Mouse (Mus musculus) myocyte (in vitro differentiated cells): Measurements from ENCODE around the gene Auh. TPM values are rescaled to one million over a fixed set of nuclear protein-coding genes. Genes with fewer than 3 reads are reported as not detected.

Experiments used
- H3K27me3 ChIP-seq: one replicate; pipeline ENCODE4 v1.6.1; 2011; ENCODE audit not compliant: control insufficient read depth, insufficient read depth, insufficient read length
- H3K36me3 ChIP-seq: one replicate; pipeline ENCODE4 v1.6.1; 2011; ENCODE audit not compliant: control insufficient read depth, insufficient read depth
- H3K4me2 ChIP-seq: one replicate; pipeline ENCODE4 v1.6.1; 2011; ENCODE audit warnings: low read depth, control low read depth
- H3K4me3 ChIP-seq: one replicate; pipeline ENCODE4 v1.5.1; 2011; ENCODE audit warnings: mild to moderate bottlenecking, control low read depth, moderate library complexity
- H3K79me2 ChIP-seq: one replicate; pipeline ENCODE4 v1.6.1; 2011; ENCODE audit not compliant: control insufficient read depth, insufficient read depth
- H3ac ChIP-seq: one replicate; pipeline ENCODE4 v1.6.1; 2011; ENCODE audit not compliant: control insufficient read depth, insufficient read length
- CEBPB ChIP-seq: IDR thresholded peaks from 2 replicates; pipeline ENCODE4 v1.6.1; 2011; ENCODE audit warnings: mild to moderate bottlenecking, moderate library complexity; ENCODE audit not compliant: poor library complexity, insufficient read depth, severe bottlenecking
- E2F4 ChIP-seq: IDR thresholded peaks from one replicate; pipeline ENCODE4 v1.6.1; 2011; ENCODE audit warnings: mild to moderate bottlenecking, control low read depth, moderate library complexity; ENCODE audit not compliant: insufficient read depth
- MAX ChIP-seq: IDR thresholded peaks from one replicate; pipeline ENCODE4 v1.6.1; 2011; ENCODE audit warnings: low read depth, mild to moderate bottlenecking, control low read depth
- MYOD1 ChIP-seq, 3 experiments: IDR thresholded peaks; one replicate each; pipeline ENCODE4 v1.6.1; 2011; ENCODE audit warnings: control low read depth in 2 of 3, low read depth in 2 of 3, mild to moderate bottlenecking in 2 of 3, moderate library complexity in 1 of 3; ENCODE audit not compliant: insufficient read length in 2 of 3, control insufficient read depth in 1 of 3
- MYOG ChIP-seq, 3 experiments: IDR thresholded peaks; one replicate each; pipeline ENCODE4 v1.6.1; 2011; ENCODE audit warnings: control low read depth in 2 of 3, low read depth in 2 of 3, mild to moderate bottlenecking in 2 of 3; ENCODE audit not compliant: insufficient read length in 2 of 3, control insufficient read depth in 1 of 3, insufficient read depth in 1 of 3
- POLR2A ChIP-seq: IDR thresholded peaks from one replicate; pipeline ENCODE4 v1.6.1; 2011; ENCODE audit warnings: low read depth, mild to moderate bottlenecking, control low read depth, moderate library complexity; ENCODE audit not compliant: insufficient read length
- POLR2AphosphoS2 ChIP-seq: IDR thresholded peaks from one replicate; pipeline ENCODE4 v1.6.1; 2011; ENCODE audit warnings: low read depth, control low read depth; ENCODE audit not compliant: insufficient read length
- REST ChIP-seq: IDR thresholded peaks from one replicate; pipeline ENCODE4 v1.6.1; 2011; ENCODE audit warnings: mild to moderate bottlenecking, control low read depth, moderate library complexity; ENCODE audit not compliant: insufficient read depth, insufficient read length
- SRF ChIP-seq: IDR thresholded peaks from one replicate; pipeline ENCODE4 v1.6.1; 2011; ENCODE audit warnings: low read depth; ENCODE audit not compliant: control insufficient read depth, insufficient read length
- TCF12 ChIP-seq: IDR thresholded peaks from one replicate; pipeline ENCODE4 v1.6.1; 2011; ENCODE audit warnings: mild to moderate bottlenecking, control low read depth; ENCODE audit not compliant: poor library complexity, insufficient read depth, severe bottlenecking
- TCF3 ChIP-seq: IDR thresholded peaks from one replicate; pipeline ENCODE4 v1.6.1; 2011; ENCODE audit warnings: low read depth, control low read depth; ENCODE audit not compliant: insufficient read length
- USF1 ChIP-seq: IDR thresholded peaks from one replicate; pipeline ENCODE4 v1.6.1; 2011; ENCODE audit warnings: low read depth, mild to moderate bottlenecking, control low read depth, moderate library complexity
- polyA plus RNA-seq: library from polyadenylated mRNA; unstranded; fragments of >200 nt; fragmentation: generic; extraction: Trizol; gene quantifications from one replicate; pipeline ENCODE4 v1.2.1, GENCODE M21; 2012; ENCODE audit warnings: missing spikeins

Gene Auh
- polyA plus RNA-seq, 1 experiment, result 17.4 TPM

- TF ChIP-seq POLR2A, result peak; percentile 41
- no peak for TF ChIP-seq REST
- TF ChIP-seq POLR2AphosphoS2, result peak; percentile 92
Observed at GRCm38 (mm10) chr13:52962922-52963321, 33.4 kb upstream of the Auh start.

GRCm38 (mm10) chr13:52962361-52962760 is 32.9 kb upstream of the Auh start:
- Histone ChIP-seq H3K4me2 (no peak overlapping the region), H3K79me2 (no peaks in the 10 kb centered on the region), H3K27me3 (no peaks in the 10 kb centered on the region), H3K36me3 (peaks cover 30% of the 10 kb centered on the region), H3K4me3 (no peak overlapping the region), H3ac (no peak overlapping the region)
- no peak for TF ChIP-seq USF1
- no peak for TF ChIP-seq E2F4
- no peak for TF ChIP-seq MYOG (IDR thresholded peaks at IDR 0.05; ENCODE audit: control insufficient read depth in 1 of 3, insufficient read depth in 1 of 3, insufficient read length in 2 of 3, low read depth in 2 of 3)
- no peak for TF ChIP-seq TCF3
- TF ChIP-seq MAX, result no peak
- TF ChIP-seq POLR2A, result no peak
- no peak for TF ChIP-seq CEBPB
- TF ChIP-seq REST, result no peak
- TF ChIP-seq SRF, result no peak
- no peak for TF ChIP-seq MYOD1 (IDR thresholded peaks at IDR 0.05; ENCODE audit: control insufficient read depth in 1 of 3, insufficient read length in 2 of 3, low read depth in 2 of 3)
- TF ChIP-seq POLR2AphosphoS2, result no peak
- TF ChIP-seq TCF12, result no peak

More at GRCm38 (mm10) chr13:52962922-52963321, 33.4 kb upstream of the Auh start:
- Histone ChIP-seq H3K79me2 (no peaks in the 10 kb centered on the region), H3K36me3 (peaks cover 35% of the 10 kb centered on the region), H3ac (no peak overlapping the region), H3K27me3 (no peaks in the 10 kb centered on the region), H3K4me3 (no peak overlapping the region), H3K4me2 (no peak overlapping the region)

- H3K4me3 ChIP-seq, result no peak overlapping the region
- TF ChIP-seq TCF12, result no peak
- no peak for TF ChIP-seq MYOG (IDR thresholded peaks at IDR 0.05; ENCODE audit: control insufficient read depth in 1 of 3, insufficient read depth in 1 of 3, insufficient read length in 2 of 3, low read depth in 2 of 3)
- H3ac ChIP-seq, result no peak overlapping the region
- no peaks in the 10 kb centered on the region for H3K79me2 ChIP-seq
- no peak overlapping the region for H3K4me2 ChIP-seq
- no peaks in the 10 kb centered on the region for H3K36me3 ChIP-seq
- H3K27me3 ChIP-seq, result no peaks in the 10 kb centered on the region
Observed at GRCm38 (mm10) chr13:52953779-52954553, 24.5 kb upstream of the Auh start.

GRCm38 (mm10) chr13:52949211-52949610 is 19.7 kb upstream of the Auh start:
- Histone ChIP-seq H3K27me3 (no peaks in the 10 kb centered on the region), H3K4me3 (no peak overlapping the region)
- no peak for TF ChIP-seq POLR2AphosphoS2
- no peak for TF ChIP-seq E2F4
- TF ChIP-seq TCF3, result no peak
- no peak for TF ChIP-seq CEBPB
- TF ChIP-seq MAX, result no peak
- TF ChIP-seq SRF, result no peak
- no peak for TF ChIP-seq TCF12
- no peak for TF ChIP-seq USF1
- no peak for TF ChIP-seq POLR2A
- TF ChIP-seq MYOD1 (IDR thresholded peaks at IDR 0.05; ENCODE audit: control insufficient read depth in 1 of 3, insufficient read length in 2 of 3, low read depth in 2 of 3), result no peak
- TF ChIP-seq REST, result no peak
- TF ChIP-seq MYOG (IDR thresholded peaks at IDR 0.05; ENCODE audit: control insufficient read depth in 1 of 3, insufficient read depth in 1 of 3, insufficient read length in 2 of 3, low read depth in 2 of 3), result no peak

DNA sequence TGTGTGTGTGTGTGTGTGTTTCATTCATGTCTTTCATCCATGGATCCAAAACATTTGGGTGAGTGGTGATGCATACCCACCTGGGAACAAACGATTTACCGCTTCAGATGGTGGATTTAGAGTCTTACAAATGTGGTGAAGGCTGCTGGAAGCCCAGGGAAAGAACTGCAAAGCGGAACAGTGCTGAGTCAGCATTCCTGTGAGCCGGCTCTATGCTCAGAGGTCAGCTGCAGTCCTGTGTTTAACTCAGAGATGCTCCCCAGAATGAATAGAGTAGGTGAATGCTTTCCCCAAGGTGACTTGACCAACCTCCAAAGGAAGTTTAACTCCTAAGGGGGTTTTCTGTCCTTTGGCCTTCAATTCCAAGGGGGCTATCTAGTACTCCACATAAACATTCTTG is 18.1 kb upstream of the Auh start:
- Histone ChIP-seq H3ac (no peak overlapping the region), H3K27me3 (no peaks in the 10 kb centered on the region), H3K4me3 (no peak overlapping the region), H3K36me3 (no peaks in the 10 kb centered on the region), H3K79me2 (no peaks in the 10 kb centered on the region), H3K4me2 (no peak overlapping the region)
- TF ChIP-seq MAX (no peak), E2F4 (no peak), CEBPB (no peak)

More at GRCm38 (mm10) chr13:52949211-52949610, 19.7 kb upstream of the Auh start:
- no peaks in the 10 kb centered on the region for H3K36me3 ChIP-seq
- no peak overlapping the region for H3ac ChIP-seq
- H3K4me2 ChIP-seq, result no peak overlapping the region
- no peaks in the 10 kb centered on the region for H3K79me2 ChIP-seq
